Mouse (Mus musculus) intestine, embryonic 15.5 days (tissue): Measurements from ENCODE around the gene Slc19a3. TPM values are rescaled to one million over a fixed set of nuclear protein-coding genes. Genes with fewer than 3 reads are reported as not detected.
"Not testable (repeated sequence)": the region's sequence is repeated elsewhere in the genome, so short reads cannot be mapped to it uniquely, and the experiment has no call there.

Source experiments
- ATAC-seq: fragments of 200-750 bp; cut with Nextera tagmentation; 2 replicates; pipeline ENCODE4 v1.8.0; 2017; ENCODE audit warnings: moderate TSS enrichment, moderate library complexity
- H3K27ac ChIP-seq: fragments of 300-500 bp; sonication (generic); 2 replicates; pipeline ENCODE4 v1.5.1; 2015; ENCODE audit warnings: mild to moderate bottlenecking, inconsistent platforms
- H3K27me3 ChIP-seq: fragments of 300-500 bp; sonication (generic); replicated peaks from 2 replicates; pipeline ENCODE4 v1.6.1; 2015; ENCODE audit warnings: inconsistent platforms
- H3K36me3 ChIP-seq: fragments of 300-500 bp; sonication (generic); 2 replicates; pipeline ENCODE4 v1.6.1; 2015; ENCODE audit warnings: inconsistent platforms
- H3K4me1 ChIP-seq: fragments of 300-500 bp; sonication (generic); replicated peaks from 2 replicates; pipeline ENCODE4 v1.6.1; 2015; ENCODE audit warnings: inconsistent platforms
- H3K4me2 ChIP-seq: fragments of 300-500 bp; sonication (generic); replicated peaks from 2 replicates; pipeline ENCODE4 v1.6.1; 2015; ENCODE audit warnings: mild to moderate bottlenecking, inconsistent platforms
- H3K4me3 ChIP-seq: fragments of 300-500 bp; sonication (generic); replicated peaks from 2 replicates; pipeline ENCODE4 v1.5.1; 2015; ENCODE audit warnings: inconsistent platforms
- H3K9ac ChIP-seq: fragments of 300-500 bp; sonication (generic); 2 replicates; pipeline ENCODE4 v1.6.1; 2015; ENCODE audit warnings: inconsistent platforms
- H3K9me3 ChIP-seq: fragments of 300-500 bp; sonication (generic); 2 replicates; pipeline ENCODE4 v1.6.1; 2016; ENCODE audit warnings: inconsistent platforms
- WGBS: fragments of 180-500 bp; shearing (Covaris S2); methylation state at CpG from one replicate; pipeline ENCODE4 v1.1.7; 2015; 5-methylcytosine and 5-hydroxymethylcytosine counted together
- polyA plus RNA-seq: library from polyadenylated mRNA; unstranded; fragments of >200 nt; fragmentation: Nextera tagmentation; extraction: Ambion mirVana; gene quantifications from 2 replicates; pipeline ENCODE4 v1.2.1, GENCODE M21; 2015

Slc19a3 gene
- polyA plus RNA-seq, 1 experiment from 2014 or later: 1.0 TPM

DNA sequence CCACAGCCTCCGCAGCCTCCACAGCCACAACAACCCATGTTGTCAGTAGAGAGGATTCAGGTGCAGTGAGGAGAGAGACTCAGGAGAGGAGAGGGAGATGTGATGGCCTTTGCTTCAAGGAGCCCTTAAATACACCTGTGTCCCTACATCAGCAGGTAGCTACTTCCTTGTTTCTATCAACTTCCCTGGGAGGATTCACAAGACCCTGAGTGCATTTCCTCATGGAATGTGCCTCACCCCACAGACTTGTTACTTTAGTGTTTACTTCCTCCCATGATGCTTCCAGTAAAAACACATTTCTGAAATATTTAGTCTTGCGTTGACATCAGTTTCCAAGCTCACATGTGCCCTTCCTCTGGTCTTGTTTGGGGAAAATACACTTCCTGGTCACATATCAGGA is 4.1 kb upstream of the Slc19a3 start, which contains the start of gene Krtap28-10:
Krtap28-10 (minus strand) TSS at position 101 of the 400 bp plus-strand sequence.
- H3K4me2 ChIP-seq: no peak within 1 kb of the TSS
- WGBS: 80% methylated on average over 2 of the region's 2 CpGs
- 0 out of 2 replicates have a peak, but pooled peaks cover 5% of the 10 kb centered on the region for H3K4me1 ChIP-seq
- no peaks in the 10 kb centered on the region; the same call in 1 of the 2 replicates for H3K27me3 ChIP-seq
- no peaks in the 10 kb centered on the region for H3K36me3 ChIP-seq
- no peak within 1 kb of the TSS for H3K27ac ChIP-seq
- H3K9ac ChIP-seq: no peak within 1 kb of the TSS
- ATAC-seq: no peak
- no peak within 1 kb of the TSS for H3K4me3 ChIP-seq
- H3K9me3 ChIP-seq: no peaks in the 10 kb centered on the region

DNA sequence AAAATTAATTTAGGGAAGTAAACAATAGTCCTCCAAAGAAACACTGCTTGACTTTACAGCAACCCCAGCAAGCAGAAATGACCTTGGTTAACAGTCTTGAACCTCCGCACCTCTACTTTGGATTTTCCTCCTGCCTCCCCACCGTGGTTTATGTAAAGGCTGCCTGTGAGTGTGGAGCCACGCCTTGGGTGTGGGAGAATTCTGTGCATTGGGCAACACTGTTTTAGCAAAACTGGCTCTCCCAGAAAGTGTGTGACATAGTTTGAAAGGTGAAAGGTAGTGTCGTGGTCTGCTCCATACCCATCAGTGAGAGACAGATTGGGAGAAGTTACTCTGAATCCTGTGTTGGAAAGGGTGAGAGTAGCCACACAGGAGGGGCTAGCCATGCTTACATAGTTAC is 832 bp upstream of the Slc19a3 start:
- H3K4me3 ChIP-seq: no peak overlapping the region
- H3K27ac ChIP-seq: no peak overlapping the region
- 63% methylated on average over 4 of the region's 4 CpGs for WGBS
- peak; percentile 40 for ATAC-seq
- H3K9ac ChIP-seq: no peak overlapping the region
- H3K36me3 ChIP-seq: no peaks in the 10 kb centered on the region
- H3K9me3 ChIP-seq: no peaks in the 10 kb centered on the region
- H3K4me2 ChIP-seq: no peak overlapping the region
- 0 out of 2 replicates have a peak, but pooled peaks cover 5% of the 10 kb centered on the region for H3K4me1 ChIP-seq
- no peaks in the 10 kb centered on the region for H3K27me3 ChIP-seq

DNA sequence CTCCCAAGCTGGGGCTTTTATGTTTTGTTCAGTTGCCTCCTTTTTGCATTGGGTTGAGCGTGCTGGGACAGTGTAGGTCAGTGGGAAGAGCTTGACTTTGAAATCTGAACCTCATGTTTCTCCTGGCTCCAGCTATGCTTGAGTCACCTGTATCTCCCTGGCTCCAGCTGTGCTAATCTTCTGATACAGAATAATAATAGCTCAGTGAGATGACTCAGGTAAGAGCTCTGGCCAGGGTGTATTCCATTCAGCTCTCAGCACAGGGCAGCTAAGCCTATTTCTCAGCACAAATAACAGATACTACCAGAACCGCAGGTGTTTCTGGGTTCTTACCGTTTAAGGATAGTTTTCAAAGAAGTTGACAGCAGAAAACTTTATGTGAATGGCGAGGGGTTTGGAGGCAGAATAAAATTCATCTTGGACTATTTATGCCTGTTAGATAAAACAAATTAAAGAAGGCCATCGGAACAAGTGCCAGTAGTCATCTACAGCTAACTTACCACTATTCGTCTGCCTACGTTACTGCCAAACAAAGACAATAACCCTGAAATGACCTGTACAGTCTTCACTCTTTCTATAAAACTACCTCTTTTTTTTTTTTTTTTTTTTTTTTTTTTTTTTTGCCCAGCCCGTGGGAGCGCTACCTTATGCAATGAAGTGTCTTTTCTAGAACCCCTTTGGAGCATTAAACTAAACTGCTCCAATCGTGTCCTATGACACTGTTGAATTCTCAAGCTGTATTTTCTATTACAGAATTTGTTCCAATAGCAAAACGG is 1.2 kb downstream of the Slc19a3 start:
- Histone ChIP-seq H3K9me3 (no peaks in the 10 kb centered on the region), H3K4me2 (peak overlapping the region; percentile 80; the same call in 1 of the 2 replicates), H3K36me3 (no peaks in the 10 kb centered on the region), H3K4me1 (0 out of 2 replicates have a peak, but pooled peaks cover 5% of the 10 kb centered on the region), H3K27me3 (no peaks in the 10 kb centered on the region), H3K9ac (no peak overlapping the region), H3K27ac (no peak overlapping the region), H3K4me3 (no peak overlapping the region)
- 77% methylated on average over 11 of the region's 11 CpGs for WGBS
- no peak for ATAC-seq

DNA sequence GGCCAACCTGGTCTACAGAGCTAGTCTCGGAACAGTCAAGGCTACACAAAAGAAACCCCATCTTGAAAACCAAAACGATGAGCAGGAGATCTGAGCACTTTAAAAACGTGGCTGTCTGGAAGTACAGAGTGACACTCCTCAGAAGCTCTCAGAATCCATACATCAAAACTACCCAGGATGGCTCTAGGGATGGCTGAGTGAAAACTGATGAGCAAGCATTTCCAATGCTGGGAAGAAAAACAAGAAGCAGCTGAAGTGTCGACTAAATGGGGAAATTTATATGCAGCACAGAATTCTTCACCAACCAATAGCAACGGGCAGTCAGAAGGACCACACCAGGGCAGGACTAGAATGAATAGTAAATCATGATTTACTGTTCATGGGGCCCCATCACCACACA is 3.7 kb downstream of the Slc19a3 start:
- Histone ChIP-seq H3K9me3 (no peaks in the 10 kb centered on the region), H3K36me3 (no peaks in the 10 kb centered on the region), H3K4me2 (no peak overlapping the region), H3K27ac (no peak overlapping the region), H3K27me3 (no peaks in the 10 kb centered on the region), H3K4me3 (no peak overlapping the region), H3K9ac (no peak overlapping the region), H3K4me1 (0 out of 2 replicates have a peak, but pooled peaks cover 5% of the 10 kb centered on the region)
- 73% methylated on average over 5 of the region's 5 CpGs for WGBS
- ATAC-seq: no peak

DNA sequence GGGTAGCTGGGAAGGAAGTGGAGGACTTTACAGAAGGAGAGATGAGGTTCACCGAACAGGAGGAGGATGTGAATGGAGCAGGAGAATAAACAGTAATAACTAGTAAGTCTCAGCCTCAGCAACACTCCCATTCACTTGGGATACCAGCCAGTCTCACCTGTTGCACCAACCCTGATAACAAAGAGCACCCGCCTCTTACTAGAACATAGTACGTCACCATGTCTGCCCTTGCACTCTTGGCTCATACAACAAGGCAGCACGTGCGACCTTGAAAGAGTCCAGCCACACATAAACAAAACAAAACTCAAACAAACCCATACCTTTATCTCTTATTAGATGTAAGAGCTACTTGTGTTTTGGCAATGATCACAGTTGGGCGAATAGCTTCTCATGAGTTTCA is 5.7 kb downstream of the Slc19a3 start:
- Histone ChIP-seq H3K27me3 (no peaks in the 10 kb centered on the region), H3K4me1 (no peaks in the 10 kb centered on the region), H3K36me3 (no peaks in the 10 kb centered on the region), H3K4me3 (no peak overlapping the region), H3K9me3 (no peaks in the 10 kb centered on the region), H3K27ac (no peak overlapping the region), H3K9ac (no peak overlapping the region), H3K4me2 (no peak overlapping the region)
- WGBS: 77% methylated on average over 6 of the region's 6 CpGs
- no peak for ATAC-seq

DNA sequence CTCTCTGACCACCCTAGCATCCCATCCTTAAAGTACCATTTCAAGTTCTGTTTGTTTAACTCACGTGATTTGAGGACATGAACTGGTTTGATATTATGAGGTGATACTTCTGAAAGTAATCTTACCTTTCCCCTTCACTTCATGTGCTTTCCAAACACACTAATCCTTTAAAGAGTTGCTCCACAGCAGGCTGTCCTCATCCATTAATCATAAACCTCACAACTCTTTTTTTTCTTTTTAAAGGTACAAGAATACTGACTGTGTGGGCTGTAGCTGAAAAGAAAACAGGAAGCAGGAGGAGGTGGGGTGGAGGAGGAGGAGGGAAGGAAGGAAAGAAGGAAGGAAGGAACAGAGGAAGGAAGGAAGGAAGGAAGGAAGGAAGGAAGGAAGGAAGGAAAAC is 6.3 kb downstream of the Slc19a3 start:
- H3K9ac ChIP-seq: no peak overlapping the region
- ATAC-seq: no peak
- WGBS: 36% methylated on average over 1 of the region's 1 CpGs

DNA sequence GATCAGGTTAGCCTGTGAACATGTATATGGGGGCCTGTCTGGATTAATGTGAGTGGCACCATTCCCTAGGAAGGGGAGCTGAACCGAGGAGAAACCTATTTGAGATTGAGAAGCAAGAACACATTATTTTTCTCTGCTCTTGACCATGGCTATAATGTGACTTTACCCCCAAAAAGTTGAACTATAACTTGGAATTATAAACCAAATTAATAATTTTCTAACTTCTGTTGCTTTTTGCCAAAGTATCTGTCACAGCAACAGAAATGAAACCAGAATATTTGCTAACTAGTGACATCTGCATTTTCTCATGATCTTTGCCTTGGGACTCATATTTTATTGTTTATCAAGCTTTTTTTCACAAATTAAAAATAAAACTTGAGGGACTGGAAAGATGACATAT is 21.7 kb downstream of the Slc19a3 start:
- Histone ChIP-seq H3K9me3 (no peaks in the 10 kb centered on the region), H3K4me2 (no peak overlapping the region), H3K4me1 (no peaks in the 10 kb centered on the region), H3K27me3 (no peaks in the 10 kb centered on the region), H3K36me3 (no peaks in the 10 kb centered on the region), H3K27ac (no peak overlapping the region), H3K9ac (no peak overlapping the region), H3K4me3 (no peak overlapping the region)
- WGBS: 54% methylated on average over 1 of the region's 1 CpGs
- no peak for ATAC-seq

More for the DNA sequence above, 6.3 kb downstream of the Slc19a3 start:
- Histone ChIP-seq H3K9me3 (no peaks in the 10 kb centered on the region), H3K36me3 (no peaks in the 10 kb centered on the region), H3K4me2 (no peak overlapping the region), H3K27me3 (no peaks in the 10 kb centered on the region), H3K4me3 (no peak overlapping the region), H3K4me1 (no peaks in the 10 kb centered on the region), H3K27ac (no peak overlapping the region)

DNA sequence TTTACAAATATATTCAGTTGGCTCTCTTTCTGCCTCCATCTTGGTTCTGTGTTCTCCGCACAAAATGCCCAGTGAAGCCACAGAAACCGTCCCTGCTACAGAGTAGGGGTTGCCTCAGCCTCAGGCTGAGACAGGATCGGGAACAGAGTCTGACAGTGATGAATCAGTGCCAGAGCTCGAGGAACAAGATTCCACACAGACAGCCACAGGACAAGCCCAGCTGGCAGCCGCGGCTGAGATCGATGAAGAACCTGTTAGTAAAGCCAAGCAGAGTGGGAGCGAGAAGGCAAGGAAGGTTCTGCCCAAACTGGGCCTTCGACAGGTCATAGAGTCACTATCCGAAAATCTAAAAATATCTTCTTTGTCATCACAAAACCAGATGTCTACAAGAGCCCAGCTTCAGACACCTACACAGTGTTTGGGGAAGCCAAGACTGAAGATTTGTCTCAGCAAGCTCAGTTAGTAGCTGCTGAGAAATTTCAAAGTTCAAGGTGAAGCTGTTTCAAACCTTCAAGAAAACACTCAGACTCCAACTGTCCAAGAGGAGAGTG is 22.8 kb downstream of the Slc19a3 start:
- 70% methylated on average over 10 of the region's 10 CpGs for WGBS

DNA sequence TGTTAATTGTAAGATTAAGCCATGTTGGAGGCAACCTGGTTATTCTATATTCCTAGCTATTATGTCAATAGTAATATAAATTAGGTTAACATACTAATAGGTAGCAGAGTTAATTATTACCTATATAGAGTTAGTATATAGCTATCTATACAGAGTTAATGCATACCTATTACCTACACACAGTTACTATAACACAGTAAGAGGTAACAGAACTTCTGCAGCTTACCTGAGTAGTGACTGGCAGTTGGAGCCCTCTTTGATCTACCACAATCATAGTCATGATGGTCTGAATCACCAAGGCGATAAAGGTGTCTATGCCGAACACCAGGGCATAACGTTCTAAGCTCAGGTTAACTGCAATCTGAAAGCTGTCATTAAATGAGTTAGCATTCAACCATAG is 23.8 kb downstream of the Slc19a3 start:
- Histone ChIP-seq H3K9me3 (no peaks in the 10 kb centered on the region), H3K27me3 (no peaks in the 10 kb centered on the region), H3K4me1 (no peaks in the 10 kb centered on the region), H3K36me3 (no peaks in the 10 kb centered on the region), H3K27ac (no peak overlapping the region), H3K4me2 (no peak overlapping the region), H3K4me3 (no peak overlapping the region), H3K9ac (no peak overlapping the region)
- peak; percentile 59 for ATAC-seq
- WGBS: 71% methylated on average over 3 of the region's 3 CpGs

More for the DNA sequence above, 22.8 kb downstream of the Slc19a3 start:
- ATAC-seq: no peak
- Histone ChIP-seq H3K9me3 (no peaks in the 10 kb centered on the region), H3K4me3 (no peak overlapping the region), H3K9ac (no peak overlapping the region), H3K36me3 (no peaks in the 10 kb centered on the region), H3K27ac (no peak overlapping the region), H3K4me1 (no peaks in the 10 kb centered on the region), H3K4me2 (no peak overlapping the region), H3K27me3 (no peaks in the 10 kb centered on the region)

DNA sequence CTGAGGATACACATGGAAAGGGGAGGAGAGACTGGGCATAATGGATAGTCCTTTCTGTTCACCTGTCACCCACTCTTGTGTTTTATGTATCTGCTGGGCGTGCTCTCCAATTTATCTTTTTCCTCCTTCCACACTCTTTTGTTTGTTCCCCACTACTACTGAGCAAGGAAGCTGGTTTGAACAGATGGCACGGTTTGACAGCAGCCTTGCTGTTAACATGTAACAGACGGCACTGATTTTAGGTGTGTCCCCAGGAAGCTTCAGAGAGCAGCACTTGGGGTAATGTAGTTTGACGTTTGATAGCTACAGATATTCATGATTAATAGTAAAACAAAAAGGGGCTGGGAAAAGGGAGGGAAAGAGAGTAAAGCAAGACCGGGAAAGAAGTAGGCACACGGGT is 30.8 kb downstream of the Slc19a3 start:
- Histone ChIP-seq H3K27ac (no peak overlapping the region), H3K4me2 (no peak overlapping the region), H3K4me1 (no peaks in the 10 kb centered on the region), H3K27me3 (no peaks in the 10 kb centered on the region), H3K9me3 (no peaks in the 10 kb centered on the region), H3K9ac (no peak overlapping the region), H3K4me3 (no peak overlapping the region), H3K36me3 (no peaks in the 10 kb centered on the region)
- 57% methylated on average over 6 of the region's 6 CpGs for WGBS
- ATAC-seq: no peak

DNA sequence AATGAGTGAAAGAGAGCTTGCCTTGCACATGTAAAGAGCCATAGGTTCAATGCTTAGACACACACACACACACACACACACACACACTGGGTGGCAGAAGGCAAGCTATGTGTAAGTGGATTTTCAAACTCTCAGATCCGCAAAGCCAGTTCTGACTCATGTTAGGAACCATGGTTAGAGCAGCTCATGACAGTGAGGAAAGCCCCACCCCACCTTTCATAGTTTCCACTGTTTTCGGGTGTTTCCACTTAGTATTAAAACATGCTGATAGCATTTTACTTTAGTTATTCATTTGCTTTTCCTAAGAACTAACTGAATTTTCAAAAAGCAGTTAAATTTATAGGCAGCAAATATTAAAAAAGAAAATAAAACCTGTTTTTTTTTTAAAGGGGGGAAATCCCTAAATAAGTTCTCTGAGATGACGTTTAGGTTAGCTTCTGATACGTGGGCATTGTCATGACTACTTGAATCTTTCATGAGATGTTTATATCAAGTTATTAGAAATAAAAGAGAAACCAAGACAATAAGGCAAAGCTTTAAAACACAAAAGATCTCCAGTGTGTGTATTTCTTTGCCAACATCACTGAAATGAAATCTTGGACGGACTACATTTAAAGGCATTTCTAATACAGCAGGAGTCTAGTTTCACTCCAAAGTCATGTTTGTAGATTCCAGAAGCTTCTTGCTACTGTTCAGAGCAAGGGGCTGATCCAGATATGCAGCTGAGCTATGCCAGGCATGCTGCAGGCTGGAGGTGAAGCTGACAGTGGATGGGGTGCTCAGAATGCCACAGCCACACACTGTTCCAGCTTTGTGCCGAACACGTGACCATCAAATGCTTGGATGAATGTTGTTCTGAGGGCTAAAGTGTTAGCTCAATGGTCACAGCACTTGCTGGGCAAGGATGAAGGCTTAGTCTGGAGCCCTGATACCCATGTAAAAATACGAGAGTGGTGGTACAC is 31.7 kb downstream of the Slc19a3 start:
- no peak overlapping the region for H3K4me3 ChIP-seq
- 73% methylated on average over 8 of the region's 8 CpGs for WGBS
- H3K9me3 ChIP-seq: no peaks in the 10 kb centered on the region
- no peaks in the 10 kb centered on the region for H3K27me3 ChIP-seq
- H3K4me2 ChIP-seq: no peak overlapping the region
- ATAC-seq: no peak
- no peak overlapping the region for H3K9ac ChIP-seq
- H3K4me1 ChIP-seq: no peaks in the 10 kb centered on the region
- H3K27ac ChIP-seq: no peak overlapping the region
- H3K36me3 ChIP-seq: no peaks in the 10 kb centered on the region

DNA sequence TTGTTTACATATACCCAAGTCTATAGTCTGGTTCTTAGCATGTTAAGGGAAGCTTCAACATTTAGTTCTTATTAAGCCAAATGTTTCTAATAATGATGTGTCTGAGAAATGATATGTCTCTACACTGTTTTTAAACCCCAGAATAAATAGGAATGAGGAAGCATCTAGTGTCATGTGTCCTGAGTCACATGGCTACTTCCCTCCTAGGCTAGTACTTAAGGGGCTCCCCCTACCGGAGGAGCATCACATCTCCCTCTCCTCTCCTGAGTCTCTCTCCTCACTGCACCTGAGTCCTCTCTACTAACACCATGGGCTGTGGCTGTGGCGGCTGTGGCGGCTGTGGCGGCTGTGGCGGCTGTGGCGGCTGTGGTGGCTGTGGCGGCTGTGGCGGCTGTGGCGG is 37.9 kb downstream of the Slc19a3 start, which contains the start of gene Gm47959:
Gm47959 (plus strand) TSS at position 243 of the 400 bp plus-strand sequence.
- not testable (repeated sequence) for H3K27ac ChIP-seq, H3K36me3 ChIP-seq, H3K4me2 ChIP-seq, H3K9ac ChIP-seq, ATAC-seq, H3K4me3 ChIP-seq, H3K4me1 ChIP-seq, H3K9me3 ChIP-seq, H3K27me3 ChIP-seq
- 97% methylated on average over 9 of the region's 9 CpGs for WGBS
